Mouse (Mus musculus): ENCODE results near the gene Srrm2.

DNA sequence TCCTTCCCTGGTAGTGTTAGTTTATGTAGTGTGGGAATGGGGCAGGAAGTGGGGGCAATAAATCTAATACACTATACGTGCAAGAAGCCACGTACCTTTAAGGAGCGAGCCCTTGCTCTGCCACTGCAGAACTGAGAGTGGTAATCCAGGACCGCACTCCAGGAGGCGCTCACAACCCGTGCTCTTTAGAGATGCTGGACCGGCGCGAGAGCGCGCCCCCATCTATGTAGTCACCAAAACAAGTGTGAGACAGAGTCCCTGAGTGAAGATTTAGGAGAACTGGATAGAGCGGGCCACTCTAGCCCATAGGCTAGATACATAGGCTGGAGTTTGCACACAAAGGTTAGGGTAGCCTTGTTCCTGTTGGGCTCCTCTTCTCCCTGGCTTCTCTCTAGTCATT lies 16.2 kb upstream of the Srrm2 start:
- TF ChIP-seq CTCF (conservative IDR thresholded peaks at IDR 0.05 in 1 of 2, IDR thresholded peaks at IDR 0.05 in 1 of 2; ENCODE audit: low read depth in 2 of 2, low read length in 2 of 2): peak; percentile 87 to 99
- 0 out of 2 replicates have a peak, but pooled peaks have one; percentile 66 for TF ChIP-seq E2F4 (IDR thresholded peaks at IDR 0.05; ENCODE audit: insufficient replicate concordance, low read depth, low read length)
- TF ChIP-seq CHD1 (IDR thresholded peaks at IDR 0.05; ENCODE audit: low read depth, low read length): no peak
- peak; percentile 48; the same call in 1 of the 2 replicates for TF ChIP-seq NELFE (IDR thresholded peaks at IDR 0.05; ENCODE audit: low read depth, low read length)
- TF ChIP-seq SMC3 (IDR thresholded peaks at IDR 0.05; ENCODE audit: low read depth, low read length): peak; percentile 95
- 0 out of 2 replicates have a peak, but pooled peaks have one; percentile 27 for TF ChIP-seq MYC (IDR thresholded peaks at IDR 0.05; ENCODE audit: low read depth, low read length)
- TF ChIP-seq ZNF384 (IDR thresholded peaks at IDR 0.05; ENCODE audit: low read depth, low read length): no peak
- TF ChIP-seq JUND (conservative IDR thresholded peaks at IDR 0.05; ENCODE audit: low read depth, low read length): no peak
- TF ChIP-seq TCF12 (IDR thresholded peaks at IDR 0.05; ENCODE audit: low read depth, low read length): 0 out of 2 replicates have a peak, but pooled peaks have one; percentile 27

Data from CH12.LX (cell line).